Comparison of ENCODE assay signal across 19 mouse cellular contexts in the genomic region with DNA sequence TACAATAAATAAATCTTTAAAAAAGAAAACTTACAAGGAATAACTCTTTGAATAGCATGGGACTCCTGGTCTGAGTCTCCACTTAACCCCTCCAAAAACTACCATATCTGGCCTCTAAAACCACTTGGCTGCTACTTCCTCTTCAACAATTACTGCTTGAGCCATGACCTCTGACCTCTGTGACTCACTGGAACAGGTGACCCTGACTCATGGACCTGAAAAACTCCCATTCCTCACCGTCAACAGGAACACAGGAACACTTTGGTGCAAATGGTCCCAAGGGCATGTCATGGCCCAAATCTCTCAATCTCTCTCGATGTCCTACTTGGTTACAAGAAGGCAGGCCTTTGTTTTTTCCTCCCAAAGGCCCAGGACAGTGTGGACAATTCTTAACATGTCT.
DNase-seq lines count a peak whose midpoint lies in the region; ATAC-seq and TF ChIP-seq lines count a peak whose summit lies in the region.
"Had no signal": no experiment of that assay in that cellular context is flagged by ENCODE, and none has a peak within 500 bp of the region (broad histone marks: within the 10 kb centered on the region; RNA-seq: fewer than 3 reads in every experiment).

No protein-coding gene starts in this region.

- no peak overlapping the region for H3K27ac ChIP-seq in kidney, adult 2 months (ENCODE audit: insufficient read depth, low read depth, low read length)
- H3K27ac ChIP-seq in hindbrain, embryonic 14.5 days: no peak overlapping the region
- H3K27ac ChIP-seq: embryonic facial prominence, embryonic 12.5 days; forebrain, embryonic 13.5 days; liver, embryonic 14.5 days; neural tube, embryonic 12.5 days had no signal

- no peak for TF ChIP-seq CTCF in kidney, adult 2 months (conservative IDR thresholded peaks at IDR 0.05; ENCODE audit: insufficient read depth, insufficient read length, low read depth, low read length)

- H3K9ac ChIP-seq in hindbrain, embryonic 14.5 days: no peak overlapping the region
- H3K9ac ChIP-seq: embryonic facial prominence, embryonic 12.5 days; forebrain, embryonic 13.5 days; liver, embryonic 14.5 days; neural tube, embryonic 12.5 days had no signal

- H3K27me3 ChIP-seq in kidney, adult 2 months (replicated peaks; ENCODE audit: control insufficient read depth, insufficient read depth, low read length): no peaks in the 10 kb centered on the region
- H3K27me3 ChIP-seq in hindbrain, embryonic 14.5 days (ENCODE audit: control insufficient read depth, insufficient read depth, low read length): no peaks in the 10 kb centered on the region
- H3K27me3 ChIP-seq: embryonic facial prominence, embryonic 12.5 days; forebrain, embryonic 13.5 days; neural tube, embryonic 12.5 days had no signal

- WGBS in kidney, adult 2 months: 68% methylated on average over 2 of the region's 2 CpGs
- WGBS in hindbrain, embryonic 14.5 days: 78% methylated on average over 2 of the region's 2 CpGs

- TF ChIP-seq POLR2A in kidney, adult 2 months (IDR thresholded peaks at IDR 0.05; ENCODE audit: low read depth, low read length): no peak

- no peak overlapping the region for H3K4me2 ChIP-seq in hindbrain, embryonic 14.5 days (replicated peaks)
- H3K4me2 ChIP-seq: embryonic facial prominence, embryonic 12.5 days; forebrain, embryonic 13.5 days; midbrain, embryonic 11.5 days; neural tube, embryonic 12.5 days had no signal

- H3K36me3 ChIP-seq in kidney, adult 2 months (ENCODE audit: control insufficient read depth, insufficient read depth, low read length): no peaks in the 10 kb centered on the region
- H3K36me3 ChIP-seq in hindbrain, embryonic 14.5 days (replicated peaks; ENCODE audit: control insufficient read depth, insufficient read depth): no peaks in the 10 kb centered on the region
- H3K36me3 ChIP-seq: embryonic facial prominence, embryonic 12.5 days; neural tube, embryonic 12.5 days had no signal

- no peaks in the 10 kb centered on the region for H3K4me1 ChIP-seq in kidney, adult 2 months (ENCODE audit: control insufficient read depth, insufficient read depth, low read length)
- H3K4me1 ChIP-seq in hindbrain, embryonic 14.5 days (replicated peaks; ENCODE audit: control insufficient read depth, insufficient read depth, low read length): peaks cover 12% of the 10 kb centered on the region; the same call in 1 of the 2 replicates
- H3K4me1 ChIP-seq: embryonic facial prominence, embryonic 12.5 days; forebrain, embryonic 13.5 days; neural tube, embryonic 12.5 days had no signal

- no peaks in the 10 kb centered on the region for H3K9me3 ChIP-seq in hindbrain, embryonic 14.5 days (ENCODE audit: control insufficient read depth, low read length)
- H3K9me3 ChIP-seq: embryonic facial prominence, embryonic 12.5 days; forebrain, embryonic 13.5 days; neural tube, embryonic 12.5 days had no signal

- ATAC-seq in monocyte, adult 5-6 weeks (replicated peaks; ENCODE audit: insufficient number of reproducible peaks, low FRiP score, low TSS enrichment, poor library complexity, severe bottlenecking): peak; percentile 36; the same call in 1 of the 2 replicates
- ATAC-seq in hindbrain, embryonic 14.5 days (ENCODE audit: low FRiP score): no peak
- ATAC-seq: forebrain, embryonic 13.5 days had no signal

- H3K4me3 ChIP-seq in kidney, adult 2 months (ENCODE audit: insufficient read depth, low read depth, low read length): no peak overlapping the region
- no peak overlapping the region for H3K4me3 ChIP-seq in hindbrain, embryonic 14.5 days (replicated peaks; ENCODE audit: low read length)
- H3K4me3 ChIP-seq: embryonic facial prominence, embryonic 12.5 days; erythroblast, embryonic 14.5 days; forebrain, embryonic 13.5 days; neural tube, embryonic 12.5 days had no signal

- DNase-seq in embryo, embryonic 10 days (ENCODE audit: low spot score): peak; percentile 21
- DNase-seq in embryo, embryonic 9.5 days (ENCODE audit: extremely low spot score): no peak
- DNase-seq in 416B (ENCODE audit: low read depth) (peak; percentile 74), R1 (ENCODE audit: low read depth, low spot score) (peak; percentile 16)
- no peak for DNase-seq in kidney, adult 2 months
- no peak for DNase-seq in hindbrain, embryonic 14.5 days (ENCODE audit: low spot score)
- DNase-seq in ovary, postnatal 36 days (ENCODE audit: low spot score): no peak
- DNase-seq: cerebellum, adult 8-10 months; gastrocnemius, postnatal 25 days; kidney, adult 9 months; kidney, postnatal 4 days; thymus, postnatal 25 days had no signal

Comparison
In these comparisons a context has a peak if more than half of its experiments do, and no peak if none do; other contexts are left out.
1. DNase-seq: peak in embryo, embryonic 10 days (single experiment), 416B (single experiment) and R1 (single experiment); none in embryo, embryonic 9.5 days (single experiment), kidney, adult 2 months (single experiment), hindbrain, embryonic 14.5 days (single experiment) and ovary, postnatal 36 days (single experiment).